Mouse (Mus musculus): Measurements from ENCODE around the gene Nfatc2.

Gene Nfatc2

GRCm38 (mm10) chr2:168500244-168500643 is 101.2 kb downstream of the Nfatc2 start:
- no peaks in the 10 kb centered on the region for H3K36me3 ChIP-seq (ENCODE audit: insufficient read depth, low read length)
- H3K27me3 ChIP-seq (ENCODE audit: insufficient read depth, low read length), result peaks cover 26% of the 10 kb centered on the region
- H3K9me3 ChIP-seq (ENCODE audit: low read length), result no peaks in the 10 kb centered on the region
- no peak overlapping the region for H3K4me3 ChIP-seq (replicated peaks; ENCODE audit: low read length)
- TF ChIP-seq NANOG (IDR thresholded peaks at IDR 0.05; ENCODE audit: borderline replicate concordance, low read length) (no peak), POU5F1 (IDR thresholded peaks at IDR 0.05; ENCODE audit: borderline replicate concordance, low read length) (no peak), CTCF (conservative IDR thresholded peaks at IDR 0.05; ENCODE audit: low read length) (no peak)
- peaks cover 10% of the 10 kb centered on the region for H3K4me1 ChIP-seq (replicated peaks; ENCODE audit: low read depth, low read length)

- no peaks in the 10 kb centered on the region for H3K36me3 ChIP-seq (ENCODE audit: insufficient read depth, low read length)
- H3K4me1 ChIP-seq (replicated peaks; ENCODE audit: low read depth, low read length), result no peaks in the 10 kb centered on the region
- H3K4me3 ChIP-seq (replicated peaks; ENCODE audit: low read length), result no peak overlapping the region
- no peaks in the 10 kb centered on the region; the same call in 1 of the 2 replicates for H3K27me3 ChIP-seq (ENCODE audit: insufficient read depth, low read length)
- H3K9me3 ChIP-seq (ENCODE audit: low read length), result peaks cover 6% of the 10 kb centered on the region; the same call in 1 of the 2 replicates
- no peak for TF ChIP-seq POU5F1 (IDR thresholded peaks at IDR 0.05; ENCODE audit: borderline replicate concordance, low read length)
- TF ChIP-seq NANOG (IDR thresholded peaks at IDR 0.05; ENCODE audit: borderline replicate concordance, low read length), result no peak
- no peak for TF ChIP-seq CTCF (conservative IDR thresholded peaks at IDR 0.05; ENCODE audit: low read length)
Observed at GRCm38 (mm10) chr2:168491791-168492190, 109.7 kb downstream of the Nfatc2 start.

- H3K36me3 ChIP-seq (ENCODE audit: insufficient read depth, low read length), result no peaks in the 10 kb centered on the region
- H3K4me1 ChIP-seq (replicated peaks; ENCODE audit: low read depth, low read length), result no peaks in the 10 kb centered on the region
- no peak for TF ChIP-seq NANOG (IDR thresholded peaks at IDR 0.05; ENCODE audit: borderline replicate concordance, low read length)
- TF ChIP-seq CTCF (conservative IDR thresholded peaks at IDR 0.05; ENCODE audit: low read length), result no peak
- no peak for TF ChIP-seq POU5F1 (IDR thresholded peaks at IDR 0.05; ENCODE audit: borderline replicate concordance, low read length)
- H3K9me3 ChIP-seq (ENCODE audit: low read length), result peaks cover 6% of the 10 kb centered on the region; the same call in 1 of the 2 replicates
- no peak overlapping the region for H3K4me3 ChIP-seq (replicated peaks; ENCODE audit: low read length)
- H3K27me3 ChIP-seq (ENCODE audit: insufficient read depth, low read length), result no peaks in the 10 kb centered on the region; the same call in 1 of the 2 replicates
Observed at GRCm38 (mm10) chr2:168489953-168490352, 111.5 kb downstream of the Nfatc2 start.

- H3K27me3 ChIP-seq (ENCODE audit: insufficient read depth, low read length), result no peaks in the 10 kb centered on the region; the same call in 1 of the 2 replicates
- no peaks in the 10 kb centered on the region for H3K4me1 ChIP-seq (replicated peaks; ENCODE audit: low read depth, low read length)
- TF ChIP-seq POU5F1 (IDR thresholded peaks at IDR 0.05; ENCODE audit: borderline replicate concordance, low read length), result no peak
- no peak for TF ChIP-seq NANOG (IDR thresholded peaks at IDR 0.05; ENCODE audit: borderline replicate concordance, low read length)
- no peak for TF ChIP-seq CTCF (conservative IDR thresholded peaks at IDR 0.05; ENCODE audit: low read length)
- peaks cover 4% of the 10 kb centered on the region; the same call in 1 of the 2 replicates for H3K9me3 ChIP-seq (ENCODE audit: low read length)
- no peak overlapping the region for H3K4me3 ChIP-seq (replicated peaks; ENCODE audit: low read length)
- no peaks in the 10 kb centered on the region for H3K36me3 ChIP-seq (ENCODE audit: insufficient read depth, low read length)
Observed at GRCm38 (mm10) chr2:168488158-168488925, 113.1 kb downstream of the Nfatc2 start.

- no peak overlapping the region for H3K4me3 ChIP-seq (replicated peaks; ENCODE audit: low read length)
- peaks cover 17% of the 10 kb centered on the region; the same call in 1 of the 2 replicates for H3K4me1 ChIP-seq (replicated peaks; ENCODE audit: low read depth, low read length)
- peaks cover 18% of the 10 kb centered on the region for H3K27me3 ChIP-seq (ENCODE audit: insufficient read depth, low read length)
- no peaks in the 10 kb centered on the region for H3K9me3 ChIP-seq (ENCODE audit: low read length)
- TF ChIP-seq NANOG (IDR thresholded peaks at IDR 0.05; ENCODE audit: borderline replicate concordance, low read length) (no peak), POU5F1 (IDR thresholded peaks at IDR 0.05; ENCODE audit: borderline replicate concordance, low read length) (no peak), CTCF (conservative IDR thresholded peaks at IDR 0.05; ENCODE audit: low read length) (no peak)
- no peaks in the 10 kb centered on the region for H3K36me3 ChIP-seq (ENCODE audit: insufficient read depth, low read length)
Observed at GRCm38 (mm10) chr2:168481121-168481520, 120.3 kb downstream of the Nfatc2 start.

- Histone ChIP-seq H3K9me3 (ENCODE audit: low read length) (no peaks in the 10 kb centered on the region), H3K27me3 (ENCODE audit: insufficient read depth, low read length) (peaks cover 18% of the 10 kb centered on the region), H3K36me3 (ENCODE audit: insufficient read depth, low read length) (no peaks in the 10 kb centered on the region), H3K4me1 (replicated peaks; ENCODE audit: low read depth, low read length) (peaks cover 17% of the 10 kb centered on the region; the same call in 1 of the 2 replicates), H3K4me3 (replicated peaks; ENCODE audit: low read length) (no peak overlapping the region)
- TF ChIP-seq POU5F1 (IDR thresholded peaks at IDR 0.05; ENCODE audit: borderline replicate concordance, low read length) (no peak), CTCF (conservative IDR thresholded peaks at IDR 0.05; ENCODE audit: low read length) (no peak), NANOG (IDR thresholded peaks at IDR 0.05; ENCODE audit: borderline replicate concordance, low read length) (no peak)
Observed at GRCm38 (mm10) chr2:168480692-168481091, 120.8 kb downstream of the Nfatc2 start.

GRCm38 (mm10) chr2:168479930-168480329 is 121.5 kb downstream of the Nfatc2 start:
- Histone ChIP-seq H3K4me1 (replicated peaks; ENCODE audit: low read depth, low read length) (peaks cover 17% of the 10 kb centered on the region; the same call in 1 of the 2 replicates), H3K9me3 (ENCODE audit: low read length) (no peaks in the 10 kb centered on the region), H3K4me3 (replicated peaks; ENCODE audit: low read length) (no peak overlapping the region), H3K27me3 (ENCODE audit: insufficient read depth, low read length) (peaks cover 23% of the 10 kb centered on the region), H3K36me3 (ENCODE audit: insufficient read depth, low read length) (no peaks in the 10 kb centered on the region)
- no peak for TF ChIP-seq NANOG (IDR thresholded peaks at IDR 0.05; ENCODE audit: borderline replicate concordance, low read length)
- no peak for TF ChIP-seq CTCF (conservative IDR thresholded peaks at IDR 0.05; ENCODE audit: low read length)
- TF ChIP-seq POU5F1 (IDR thresholded peaks at IDR 0.05; ENCODE audit: borderline replicate concordance, low read length), result no peak

GRCm38 (mm10) chr2:168478431-168478830 is 123.0 kb downstream of the Nfatc2 start:
- Histone ChIP-seq H3K9me3 (ENCODE audit: low read length) (no peaks in the 10 kb centered on the region), H3K4me3 (replicated peaks; ENCODE audit: low read length) (no peak overlapping the region), H3K36me3 (ENCODE audit: insufficient read depth, low read length) (no peaks in the 10 kb centered on the region), H3K4me1 (replicated peaks; ENCODE audit: low read depth, low read length) (peaks cover 23% of the 10 kb centered on the region), H3K27me3 (ENCODE audit: insufficient read depth, low read length) (peaks cover 29% of the 10 kb centered on the region)
- no peak for TF ChIP-seq CTCF (conservative IDR thresholded peaks at IDR 0.05; ENCODE audit: low read length)
- TF ChIP-seq NANOG (IDR thresholded peaks at IDR 0.05; ENCODE audit: borderline replicate concordance, low read length), result no peak
- TF ChIP-seq POU5F1 (IDR thresholded peaks at IDR 0.05; ENCODE audit: borderline replicate concordance, low read length), result no peak
